6 mouse cellular contexts compared by ENCODE assay signal in genomic region chr10:4586691-4587090, GRCm38 (mm10).
"Had no signal": no experiment of that assay in that cellular context is flagged by ENCODE, and none has a peak within 500 bp of the region (broad histone marks: within the 10 kb centered on the region; RNA-seq: fewer than 3 reads in every experiment).

No protein-coding gene starts in this region.

- DNase-seq: layer of hippocampus, adult 9-11 months; layer of hippocampus, postnatal 36 days; lung, adult 18-20 months; spleen, adult 18-20 months; thymus, adult 18-20 months; thymus, postnatal 14 days had no signal
